Mouse (Mus musculus): ENCODE measurements around the gene Srd5a1. TPM values are rescaled to one million over a fixed set of nuclear protein-coding genes. Genes with fewer than 3 reads are reported as not detected.
"Not testable (repeated sequence)": the region's sequence is repeated elsewhere in the genome, so short reads cannot be mapped to it uniquely, and the experiment has no call there.

Srd5a1 gene
- polyA plus RNA-seq, 1 experiment from 2014 or later: 52.8 TPM

GRCm38 (mm10) chr13:69616716-69617115 lies 5.5 kb upstream of the Srd5a1 start:
- no peaks in the 10 kb centered on the region for H3K27me3 ChIP-seq
- H3K4me3 ChIP-seq: no peak overlapping the region
- no peak overlapping the region for H3K4me2 ChIP-seq
- peaks cover 12% of the 10 kb centered on the region; the same call in 1 of the 2 replicates for H3K4me1 ChIP-seq
- WGBS: 89% methylated on average over 6 of the region's 6 CpGs
- peaks cover 71% of the 10 kb centered on the region for H3K36me3 ChIP-seq
- ATAC-seq (ENCODE audit: insufficient number of reproducible peaks, low FRiP score, low TSS enrichment, low read depth): no peak
- no peak overlapping the region for H3K27ac ChIP-seq
- H3K9ac ChIP-seq: no peak overlapping the region
- no peaks in the 10 kb centered on the region for H3K9me3 ChIP-seq

GRCm38 (mm10) chr13:69612175-69612544 lies 918 bp upstream of the Srd5a1 start:
- Histone ChIP-seq H3K9ac (peak overlapping the region; percentile 83), H3K27ac (peak overlapping the region; percentile 73), H3K4me1 (peaks cover 17% of the 10 kb centered on the region), H3K9me3 (no peaks in the 10 kb centered on the region), H3K36me3 (peaks cover 34% of the 10 kb centered on the region), H3K4me3 (peak overlapping the region; percentile 99), H3K27me3 (no peaks in the 10 kb centered on the region), H3K4me2 (peak overlapping the region; percentile 94)
- ATAC-seq (ENCODE audit: insufficient number of reproducible peaks, low FRiP score, low TSS enrichment, low read depth): no peak
- WGBS: 0% methylated on average over 24 of the region's 24 CpGs

GRCm38 (mm10) chr13:69610751-69611397 lies 368 bp downstream of the Srd5a1 start:
- Histone ChIP-seq H3K27me3 (no peaks in the 10 kb centered on the region), H3K36me3 (peaks cover 21% of the 10 kb centered on the region), H3K4me2 (peak overlapping the region; percentile 94), H3K9ac (peak overlapping the region; percentile 56), H3K9me3 (no peaks in the 10 kb centered on the region), H3K4me1 (peaks cover 17% of the 10 kb centered on the region), H3K27ac (no peak overlapping the region; the same call in 1 of the 2 replicates), H3K4me3 (peak overlapping the region; percentile 99)
- no peak; the same call in 1 of the 2 replicates for ATAC-seq (ENCODE audit: insufficient number of reproducible peaks, low FRiP score, low TSS enrichment, low read depth)
- under 1% methylated on average over 40 of the region's 40 CpGs for WGBS

- peaks cover 4% of the 10 kb centered on the region; the same call in 1 of the 2 replicates for H3K36me3 ChIP-seq
- H3K4me3 ChIP-seq: no peak overlapping the region
- H3K27ac ChIP-seq: no peak overlapping the region
- H3K27me3 ChIP-seq: no peaks in the 10 kb centered on the region
- H3K9me3 ChIP-seq: no peaks in the 10 kb centered on the region
- no peak for ATAC-seq (ENCODE audit: insufficient number of reproducible peaks, low FRiP score, low TSS enrichment, low read depth)
- H3K4me1 ChIP-seq: peaks cover 17% of the 10 kb centered on the region
- H3K9ac ChIP-seq: no peak overlapping the region
- H3K4me2 ChIP-seq: no peak overlapping the region
- WGBS: 81% methylated on average over 8 of the region's 8 CpGs
Observed at GRCm38 (mm10) chr13:69608734-69609133, 2.5 kb downstream of the Srd5a1 start.

GRCm38 (mm10) chr13:69604670-69605069 lies 6.6 kb downstream of the Srd5a1 start:
- WGBS: 62% methylated on average over 1 of the region's 1 CpGs
- H3K27me3 ChIP-seq: no peaks in the 10 kb centered on the region
- no peak overlapping the region for H3K9ac ChIP-seq
- H3K4me1 ChIP-seq: no peaks in the 10 kb centered on the region
- no peak overlapping the region for H3K4me2 ChIP-seq
- no peaks in the 10 kb centered on the region for H3K9me3 ChIP-seq
- H3K4me3 ChIP-seq: no peak overlapping the region
- no peak overlapping the region for H3K27ac ChIP-seq
- no peaks in the 10 kb centered on the region for H3K36me3 ChIP-seq
- ATAC-seq (ENCODE audit: insufficient number of reproducible peaks, low FRiP score, low TSS enrichment, low read depth): no peak

- no peak for ATAC-seq (ENCODE audit: insufficient number of reproducible peaks, low FRiP score, low TSS enrichment, low read depth)
- H3K9me3 ChIP-seq: no peaks in the 10 kb centered on the region
- H3K36me3 ChIP-seq: no peaks in the 10 kb centered on the region
- H3K4me3 ChIP-seq: no peak overlapping the region
- H3K4me2 ChIP-seq: no peak overlapping the region
- WGBS: 87% methylated on average over 5 of the region's 5 CpGs
- no peaks in the 10 kb centered on the region for H3K4me1 ChIP-seq
- no peak overlapping the region for H3K27ac ChIP-seq
- no peaks in the 10 kb centered on the region for H3K27me3 ChIP-seq
- H3K9ac ChIP-seq: no peak overlapping the region
Observed at GRCm38 (mm10) chr13:69601321-69601720, 9.9 kb downstream of the Srd5a1 start.

- WGBS: 89% methylated on average over 5 of the region's 5 CpGs
- ATAC-seq (ENCODE audit: insufficient number of reproducible peaks, low FRiP score, low TSS enrichment, low read depth); H3K9me3 ChIP-seq; H3K4me3 ChIP-seq; H3K4me1 ChIP-seq; H3K36me3 ChIP-seq; H3K4me2 ChIP-seq; H3K27ac ChIP-seq; H3K9ac ChIP-seq; H3K27me3 ChIP-seq: not testable (repeated sequence)
Observed at GRCm38 (mm10) chr13:69600863-69601262, 10.4 kb downstream of the Srd5a1 start.

- H3K27ac ChIP-seq: no peak overlapping the region
- H3K9me3 ChIP-seq: no peaks in the 10 kb centered on the region
- 82% methylated on average over 10 of the region's 10 CpGs for WGBS
- H3K36me3 ChIP-seq: no peaks in the 10 kb centered on the region
- H3K4me3 ChIP-seq: no peak overlapping the region
- no peaks in the 10 kb centered on the region for H3K4me1 ChIP-seq
- H3K27me3 ChIP-seq: no peaks in the 10 kb centered on the region
- H3K9ac ChIP-seq: no peak overlapping the region
- H3K4me2 ChIP-seq: no peak overlapping the region
- ATAC-seq (ENCODE audit: insufficient number of reproducible peaks, low FRiP score, low TSS enrichment, low read depth): no peak
Observed at GRCm38 (mm10) chr13:69598867-69599266, 12.4 kb downstream of the Srd5a1 start.

- no peaks in the 10 kb centered on the region for H3K36me3 ChIP-seq
- H3K27ac ChIP-seq: no peak overlapping the region
- ATAC-seq (ENCODE audit: insufficient number of reproducible peaks, low FRiP score, low TSS enrichment, low read depth): no peak
- H3K9ac ChIP-seq: no peak overlapping the region
- H3K4me1 ChIP-seq: no peaks in the 10 kb centered on the region
- WGBS: 90% methylated on average over 2 of the region's 2 CpGs
- no peaks in the 10 kb centered on the region for H3K9me3 ChIP-seq
- no peak overlapping the region for H3K4me2 ChIP-seq
- no peak overlapping the region for H3K4me3 ChIP-seq
- no peaks in the 10 kb centered on the region for H3K27me3 ChIP-seq
Observed at GRCm38 (mm10) chr13:69596515-69596914, 14.7 kb downstream of the Srd5a1 start.

GRCm38 (mm10) chr13:69595911-69596310 lies 15.3 kb downstream of the Srd5a1 start:
- no peaks in the 10 kb centered on the region for H3K27me3 ChIP-seq
- no peak overlapping the region for H3K9ac ChIP-seq
- no peaks in the 10 kb centered on the region for H3K36me3 ChIP-seq
- no peak overlapping the region for H3K4me2 ChIP-seq
- no peak overlapping the region for H3K4me3 ChIP-seq
- H3K4me1 ChIP-seq: no peaks in the 10 kb centered on the region
- WGBS: 86% methylated on average over 6 of the region's 6 CpGs
- H3K27ac ChIP-seq: no peak overlapping the region
- no peak for ATAC-seq (ENCODE audit: insufficient number of reproducible peaks, low FRiP score, low TSS enrichment, low read depth)
- H3K9me3 ChIP-seq: no peaks in the 10 kb centered on the region

- Histone ChIP-seq H3K4me1 (no peaks in the 10 kb centered on the region), H3K4me2 (no peak overlapping the region), H3K4me3 (no peak overlapping the region), H3K9ac (no peak overlapping the region), H3K36me3 (no peaks in the 10 kb centered on the region), H3K27me3 (no peaks in the 10 kb centered on the region), H3K9me3 (no peaks in the 10 kb centered on the region), H3K27ac (no peak overlapping the region)
- no peak for ATAC-seq (ENCODE audit: insufficient number of reproducible peaks, low FRiP score, low TSS enrichment, low read depth)
- WGBS: 77% methylated on average over 7 of the region's 7 CpGs
Observed at GRCm38 (mm10) chr13:69594577-69595256, 16.5 kb downstream of the Srd5a1 start.

GRCm38 (mm10) chr13:69593453-69593852 lies 17.8 kb downstream of the Srd5a1 start:
- H3K4me2 ChIP-seq: no peak overlapping the region
- no peaks in the 10 kb centered on the region for H3K36me3 ChIP-seq
- no peaks in the 10 kb centered on the region for H3K4me1 ChIP-seq
- H3K4me3 ChIP-seq: no peak overlapping the region
- H3K9ac ChIP-seq: no peak overlapping the region
- 76% methylated on average over 8 of the region's 8 CpGs for WGBS
- no peaks in the 10 kb centered on the region for H3K9me3 ChIP-seq
- H3K27me3 ChIP-seq: no peaks in the 10 kb centered on the region
- no peak for ATAC-seq (ENCODE audit: insufficient number of reproducible peaks, low FRiP score, low TSS enrichment, low read depth)
- H3K27ac ChIP-seq: no peak overlapping the region

Measured in limb, embryonic 15.5 days (tissue).